Mouse (Mus musculus): ENCODE measurements around the gene Fuca1.
"Not testable (repeated sequence)": the region's sequence is repeated elsewhere in the genome, so short reads cannot be mapped to it uniquely, and the experiment has no call there.

Fuca1 gene

GRCm38 (mm10) chr4:135958354-135958753 is 37.8 kb downstream of the Fuca1 start:
- peak; percentile 55 for DNase-seq

GRCm38 (mm10) chr4:135960717-135961116 is 40.2 kb downstream of the Fuca1 start:
- peak; percentile 89 for DNase-seq

GRCm38 (mm10) chr4:135961709-135962108 is 41.2 kb downstream of the Fuca1 start:
- DNase-seq = no peak

GRCm38 (mm10) chr4:135962198-135962597 is 41.7 kb downstream of the Fuca1 start:
- no peak for DNase-seq

GRCm38 (mm10) chr4:135962946-135963345 is 42.4 kb downstream of the Fuca1 start:
- no peak for DNase-seq

GRCm38 (mm10) chr4:135963457-135964193 is 43.1 kb downstream of the Fuca1 start, which contains the start of gene Gale:
Gene Gale, plus strand, starts transcription at chr4:135963727.
- DNase-seq = peak; percentile 98

GRCm38 (mm10) chr4:135964426-135964825 is 43.9 kb downstream of the Fuca1 start:
- DNase-seq = no peak

GRCm38 (mm10) chr4:135965113-135965512 is 44.6 kb downstream of the Fuca1 start:
- DNase-seq = no peak

GRCm38 (mm10) chr4:135966283-135966682 is 45.7 kb downstream of the Fuca1 start:
- no peak for DNase-seq

- DNase-seq = no peak
Observed at GRCm38 (mm10) chr4:135967086-135967760, 46.7 kb downstream of the Fuca1 start.

GRCm38 (mm10) chr4:135968271-135968869 is 47.8 kb downstream of the Fuca1 start:
- no peak for DNase-seq

GRCm38 (mm10) chr4:135969070-135969750 is 48.7 kb downstream of the Fuca1 start:
- DNase-seq = no peak

- no peak for DNase-seq
Observed at GRCm38 (mm10) chr4:135970585-135970984, 50.0 kb downstream of the Fuca1 start.

GRCm38 (mm10) chr4:135971805-135972555 is 51.4 kb downstream of the Fuca1 start:
- no peak for DNase-seq

- peak; percentile 89 for DNase-seq
Observed at GRCm38 (mm10) chr4:135972556-135972906, 52.0 kb downstream of the Fuca1 start, which contains the start of gene Lypla2. Gene Lypla2, minus strand, starts transcription at chr4:135972626.

- DNase-seq = no peak
Observed at GRCm38 (mm10) chr4:135972911-135973811, 52.6 kb downstream of the Fuca1 start.

GRCm38 (mm10) chr4:135976146-135976545 is 55.6 kb downstream of the Fuca1 start:
- DNase-seq = no peak

- DNase-seq = not testable (repeated sequence)
Observed at GRCm38 (mm10) chr4:135980223-135980622, 59.7 kb downstream of the Fuca1 start.

GRCm38 (mm10) chr4:135981524-135982063 is 61.1 kb downstream of the Fuca1 start:
- no peak for DNase-seq

GRCm38 (mm10) chr4:135984556-135984955 is 64.0 kb downstream of the Fuca1 start:
- no peak for DNase-seq

GRCm38 (mm10) chr4:135985193-135985592 is 64.7 kb downstream of the Fuca1 start:
- DNase-seq = no peak
